Mouse (Mus musculus) gastrocnemius, adult 8-10 months (tissue): ENCODE results near the gene Tcirg1. TPM values are rescaled to one million over a fixed set of nuclear protein-coding genes. Genes with fewer than 3 reads are reported as not detected.

Experiments used
- DNase-seq, 2 experiments: peaks; one replicate each; pipeline ENCODE4 v3.0.0; 2022; ENCODE audit warnings: low spot score in 2 of 2
- total RNA-seq, 4 experiments: library from RNA; stranded (reverse); gene quantifications; 2 replicates each; pipeline ENCODE4 v1.2.4; 2022

The Tcirg1 gene
- total RNA-seq, 4 experiments from 2014 or later: 2.2 to 5.1 (median 3.0) TPM

- DNase-seq: no peak
Measured at GRCm38 (mm10) chr19:3927989-3928388, 21.1 kb upstream of the Tcirg1 start.

GRCm38 (mm10) chr19:3926685-3927084, 19.8 kb upstream of the Tcirg1 start:
- DNase-seq: no peak

- DNase-seq: no peak
Measured at GRCm38 (mm10) chr19:3926279-3926678, 19.3 kb upstream of the Tcirg1 start.

- no peak for DNase-seq
Measured at GRCm38 (mm10) chr19:3925859-3926258, 18.9 kb upstream of the Tcirg1 start.

GRCm38 (mm10) chr19:3924868-3925267, 17.9 kb upstream of the Tcirg1 start:
- DNase-seq: no peak

GRCm38 (mm10) chr19:3924190-3924589, 17.3 kb upstream of the Tcirg1 start:
- no peak for DNase-seq

GRCm38 (mm10) chr19:3923586-3923985, 16.7 kb upstream of the Tcirg1 start:
- DNase-seq: no peak

GRCm38 (mm10) chr19:3922661-3923371, 15.9 kb upstream of the Tcirg1 start:
- no peak for DNase-seq

- DNase-seq: no peak
Measured at GRCm38 (mm10) chr19:3919928-3920327, 13.0 kb upstream of the Tcirg1 start.

GRCm38 (mm10) chr19:3916727-3917126, 9.8 kb upstream of the Tcirg1 start:
- no peak for DNase-seq

GRCm38 (mm10) chr19:3914535-3914934, 7.6 kb upstream of the Tcirg1 start:
- no peak for DNase-seq

GRCm38 (mm10) chr19:3913692-3914091, 6.8 kb upstream of the Tcirg1 start:
- DNase-seq: no peak

- peak; percentile 86 to 91 for DNase-seq
Measured at GRCm38 (mm10) chr19:3912337-3913204, 5.6 kb upstream of the Tcirg1 start, which contains the start of gene Ndufs8. TSS of gene Ndufs8 (minus strand) at chr19:3912774.

GRCm38 (mm10) chr19:3910206-3910605, 3.3 kb upstream of the Tcirg1 start:
- DNase-seq: no peak

GRCm38 (mm10) chr19:3907876-3908660, 1.1 kb upstream of the Tcirg1 start:
- no peak for DNase-seq

GRCm38 (mm10) chr19:3906326-3906725, 607 bp downstream of the Tcirg1 start:
- DNase-seq: no peak

GRCm38 (mm10) chr19:3905261-3905969, 1.5 kb downstream of the Tcirg1 start:
- DNase-seq: no peak

- DNase-seq: no peak
Measured at GRCm38 (mm10) chr19:3904363-3904675, 2.6 kb downstream of the Tcirg1 start.

GRCm38 (mm10) chr19:3903648-3904362, 3.1 kb downstream of the Tcirg1 start:
- DNase-seq: no peak

- no peak for DNase-seq
Measured at GRCm38 (mm10) chr19:3902966-3903365, 4.0 kb downstream of the Tcirg1 start.

- no peak for DNase-seq
Measured at GRCm38 (mm10) chr19:3899618-3900017, 7.3 kb downstream of the Tcirg1 start.
